Mouse (Mus musculus) bone marrow macrophage, adult 2 months (primary cell): ENCODE results near the gene Nup54.

Source experiments
- CTCF ChIP-seq: IDR thresholded peaks from 2 replicates; pipeline ENCODE4 v1.5.1; 2012; ENCODE audit warnings: low read depth, mild to moderate bottlenecking, low read length, moderate library complexity
- POLR2A ChIP-seq: IDR thresholded peaks from 2 replicates; pipeline ENCODE4 v1.6.1; 2012; ENCODE audit warnings: mild to moderate bottlenecking, low read depth, low read length, borderline replicate concordance

GRCm38 (mm10) chr5:92383747-92384146 is 51.3 kb downstream of the Nup54 start:
- TF ChIP-seq CTCF (no peak), POLR2A (no peak)
